Mouse (Mus musculus) CH12.LX (cell line): ENCODE data around the gene Git2. TPM values are rescaled to one million over a fixed set of nuclear protein-coding genes. Genes with fewer than 3 reads are reported as not detected.

Experiments
- DNase-seq: peaks from one replicate; pipeline ENCODE4 v3.0.0-alpha.2; 2013; ENCODE audit errors: extremely low read depth
- H3K27ac ChIP-seq: 2 replicates; pipeline ENCODE4 v1.5.1; 2012; ENCODE audit warnings: low read depth, mild to moderate bottlenecking, control low read depth, moderate library complexity; ENCODE audit not compliant: insufficient read depth
- H3K27me3 ChIP-seq: replicated peaks from 2 replicates; pipeline ENCODE3; 2012; ENCODE audit warnings: inconsistent platforms
- H3K36me3 ChIP-seq, 2 experiments: replicated peaks in 1 of 2; 2 replicates each; pipeline versions ENCODE3 to v1.6.1; 2012; ENCODE audit warnings: inconsistent platforms in 1 of 2, low read length in 1 of 2, mild to moderate bottlenecking in 1 of 2, mixed read lengths in 1 of 2, moderate library complexity in 1 of 2; ENCODE audit not compliant: control insufficient read depth in 1 of 2, insufficient read depth in 1 of 2
- H3K4me1 ChIP-seq, 2 experiments: 2 replicates each; pipeline ENCODE4 v1.6.1; 2012; ENCODE audit warnings: inconsistent platforms in 1 of 2, moderate library complexity in 1 of 2; ENCODE audit not compliant: insufficient read depth in 2 of 2, control insufficient read depth in 1 of 2
- H3K4me2 ChIP-seq: 2 replicates; pipeline ENCODE4 v1.6.1; 2012; ENCODE audit warnings: low read depth, mild to moderate bottlenecking, control low read depth; ENCODE audit not compliant: poor library complexity, insufficient read depth, severe bottlenecking
- H3K4me3 ChIP-seq, 3 experiments: fragments of 150-350 bp in 1 of 3; sonication (generic) in 1 of 3; replicated peaks in 1 of 3; 2 replicates each; pipeline versions ENCODE3 to v1.5.1; 2011 to 2012; ENCODE audit warnings: low read depth in 2 of 3, low read length in 2 of 3, mild to moderate bottlenecking in 2 of 3, moderate library complexity in 2 of 3, control low read depth in 1 of 3, improper control_type of control experiment in 1 of 3, inconsistent platforms in 1 of 3, mixed read lengths in 1 of 3; ENCODE audit not compliant: poor library complexity in 1 of 3
- H3K79me2 ChIP-seq: replicated peaks from 2 replicates; pipeline ENCODE4 v1.6.1; 2012; ENCODE audit warnings: mild to moderate bottlenecking, moderate library complexity; ENCODE audit not compliant: control insufficient read depth, poor library complexity, insufficient read depth, severe bottlenecking; ENCODE audit errors: extremely low read depth
- H3K9ac ChIP-seq: 2 replicates; pipeline ENCODE4 v1.6.1; 2012; ENCODE audit warnings: low read depth, mild to moderate bottlenecking, control low read depth, moderate library complexity; ENCODE audit not compliant: insufficient read depth
- H3K9me3 ChIP-seq: replicated peaks from 2 replicates; pipeline ENCODE3; 2012; ENCODE audit warnings: low read length, inconsistent platforms, mixed read lengths
- CHD1 ChIP-seq: IDR thresholded peaks from 2 replicates; pipeline ENCODE4 v1.6.1; 2012; ENCODE audit warnings: low read depth, low read length, improper control_type of control experiment, inconsistent platforms
- CTCF ChIP-seq, 2 experiments: IDR thresholded peaks in 1 of 2; conservative IDR thresholded peaks in 1 of 2; 2 replicates each; pipeline ENCODE4 v1.5.1; 2011 to 2012; ENCODE audit warnings: low read depth in 2 of 2, low read length in 2 of 2, improper control_type of control experiment in 1 of 2, inconsistent platforms in 1 of 2, mild to moderate bottlenecking in 1 of 2, moderate library complexity in 1 of 2
- EP300 ChIP-seq: IDR thresholded peaks from 2 replicates; pipeline ENCODE4 v1.6.1; 2011; ENCODE audit warnings: low read length, improper control_type of control experiment
- ETS1 ChIP-seq: conservative IDR thresholded peaks from 2 replicates; pipeline ENCODE4 v1.6.1; 2012; ENCODE audit warnings: low read depth, mild to moderate bottlenecking, inconsistent platforms, low read length, improper control_type of control experiment, moderate library complexity
- GABPA ChIP-seq: IDR thresholded peaks from 2 replicates; pipeline ENCODE4 v1.6.1; 2012; ENCODE audit warnings: low read depth, low read length, improper control_type of control experiment, inconsistent platforms; ENCODE audit not compliant: insufficient replicate concordance
- HCFC1 ChIP-seq: IDR thresholded peaks from 2 replicates; pipeline ENCODE4 v1.6.1; 2012; ENCODE audit warnings: low read depth, mild to moderate bottlenecking, inconsistent platforms, low read length, improper control_type of control experiment
- IRF4 ChIP-seq: IDR thresholded peaks from 2 replicates; pipeline ENCODE4 v1.6.1; 2014; ENCODE audit warnings: low read depth, mild to moderate bottlenecking, inconsistent platforms, low read length, improper control_type of control experiment
- MXI1 ChIP-seq: IDR thresholded peaks from 2 replicates; pipeline ENCODE4 v1.6.1; 2011; ENCODE audit warnings: mild to moderate bottlenecking, low read depth, low read length, improper control_type of control experiment
- MYC ChIP-seq: IDR thresholded peaks from 2 replicates; pipeline ENCODE4 v1.6.1; 2011; ENCODE audit warnings: low read depth, mild to moderate bottlenecking, improper control_type of control experiment, low read length
- RAD21 ChIP-seq: IDR thresholded peaks from 2 replicates; pipeline ENCODE4 v1.6.1; 2011; ENCODE audit warnings: low read depth, mild to moderate bottlenecking, low read length, improper control_type of control experiment, moderate library complexity
- SMC3 ChIP-seq: IDR thresholded peaks from 2 replicates; pipeline ENCODE4 v1.6.1; 2011; ENCODE audit warnings: low read depth, low read length, improper control_type of control experiment
- TBP ChIP-seq: conservative IDR thresholded peaks from 2 replicates; pipeline ENCODE4 v1.6.1; 2011; ENCODE audit warnings: low read depth, low read length, improper control_type of control experiment
- TCF12 ChIP-seq: IDR thresholded peaks from 2 replicates; pipeline ENCODE4 v1.6.1; 2014; ENCODE audit warnings: low read depth, mild to moderate bottlenecking, inconsistent platforms, low read length, improper control_type of control experiment
- UBTF ChIP-seq: IDR thresholded peaks from 2 replicates; pipeline ENCODE4 v1.6.1; 2012; ENCODE audit warnings: low read depth, mild to moderate bottlenecking, inconsistent platforms, low read length, improper control_type of control experiment, moderate library complexity
- USF1 ChIP-seq: IDR thresholded peaks from 2 replicates; pipeline ENCODE4 v1.6.1; 2014; ENCODE audit warnings: low read depth, mild to moderate bottlenecking, inconsistent platforms, low read length, improper control_type of control experiment
- ZC3H11A ChIP-seq: IDR thresholded peaks from 2 replicates; pipeline ENCODE4 v1.6.1; 2012; ENCODE audit warnings: low read depth, mild to moderate bottlenecking, inconsistent platforms, low read length, improper control_type of control experiment
- ZKSCAN1 ChIP-seq: IDR thresholded peaks from 2 replicates; pipeline ENCODE4 v1.6.1; 2012; ENCODE audit warnings: low read depth, inconsistent platforms, low read length, improper control_type of control experiment, borderline replicate concordance
- dilution Hi-C: fragments of 300-500 bp; cut with MboI; formaldehyde crosslinking; loops from 2 replicates; pipeline ENCODE4 v1.14.3; 2020; ENCODE audit warnings: low sequenced_read_pairs; ENCODE audit not compliant: extremely low pct_unique_long_range_greater_than_20kb, extremely low pct_ligation_motif_present
- in situ Hi-C: fragments of 300-500 bp; cut with MboI; formaldehyde crosslinking; loops from 3 replicates; pipeline ENCODE4 v1.14.3; 2019; ENCODE audit warnings: low sequenced_read_pairs, low pct_ligation_motif_present, low pct_unique_long_range_greater_than_20kb, mixed read lengths
- polyA plus RNA-seq: library from polyadenylated mRNA; unstranded; fragments of >175 nt; gene quantifications from 2 replicates; pipeline ENCODE4 v1.2.1, GENCODE M21; 2012; ENCODE audit warnings: low read depth; ENCODE audit not compliant: insufficient read length
- total RNA-seq, 2 experiments: library from RNA; depleted of rRNA; stranded (reverse); fragments of 300-350 nt in 1 of 2; fragments of >200 nt in 1 of 2; gene quantifications; 2 replicates each; pipeline ENCODE4 v1.2.3; 2012 to 2014

Gene Git2
- total and polyA plus RNA-seq, 3 experiments, result 12.3 to 29.4 (median 22.1) TPM

- no peaks in the 10 kb centered on the region for H3K9me3 ChIP-seq
- peaks cover 67 to 86% of the 10 kb centered on the region in 2 experiments for H3K36me3 ChIP-seq
- H3K27me3 ChIP-seq, result no peaks in the 10 kb centered on the region
- DNase-seq, result no peak
- H3K79me2 ChIP-seq, result no peaks in the 10 kb centered on the region
- in situ Hi-C loops (no loop called here), dilution Hi-C loops (no loop called here)
- H3K9ac ChIP-seq, result no peak overlapping the region
- TF ChIP-seq GABPA, result no peak
- TF ChIP-seq ETS1, result no peak
- no peak for TF ChIP-seq TCF12
- no peak for TF ChIP-seq RAD21
- H3K27ac ChIP-seq, result no peak overlapping the region
- H3K4me3 ChIP-seq, result no peak overlapping the region
- H3K4me2 ChIP-seq, result no peak overlapping the region
- H3K4me1 ChIP-seq, result peaks cover 5 to 68% of the 10 kb centered on the region in 2 experiments
Observed at GRCm38 (mm10) chr5:114750325-114750724, 25.0 kb downstream of the Git2 start.

GRCm38 (mm10) chr5:114747521-114747920, 27.8 kb downstream of the Git2 start:
- dilution Hi-C loops, result no loop called here
- H3K36me3 ChIP-seq, result peaks cover 74 to 88% of the 10 kb centered on the region in 2 experiments
- no peak overlapping the region for H3K4me2 ChIP-seq
- no peak overlapping the region for H3K4me3 ChIP-seq
- no peaks in the 10 kb centered on the region for H3K79me2 ChIP-seq
- TF ChIP-seq MXI1 (no peak), ZC3H11A (no peak), ZKSCAN1 (no peak), HCFC1 (no peak), TBP (no peak), UBTF (no peak), MYC (no peak)
- no peak overlapping the region for H3K9ac ChIP-seq
- no peak overlapping the region for H3K27ac ChIP-seq
- H3K27me3 ChIP-seq, result no peaks in the 10 kb centered on the region
- in situ Hi-C loops, result no loop called here
- H3K9me3 ChIP-seq, result no peaks in the 10 kb centered on the region
- DNase-seq, result no peak
- H3K4me1 ChIP-seq, result peaks cover 5 to 48% of the 10 kb centered on the region in 2 experiments

GRCm38 (mm10) chr5:114746886-114747285, 28.4 kb downstream of the Git2 start:
- peak; percentile 72 for DNase-seq
- Histone ChIP-seq H3K9me3 (no peaks in the 10 kb centered on the region), H3K4me3 (no peak overlapping the region), H3K27ac (peak overlapping the region; percentile 31; the same call in 1 of the 2 replicates), H3K4me2 (no peak overlapping the region; the same call in 1 of the 2 replicates)
- dilution Hi-C loops, result no loop called here
- no peak for TF ChIP-seq CHD1
- no peak for TF ChIP-seq ZC3H11A
- TF ChIP-seq SMC3, result no peak
- TF ChIP-seq GABPA, result no peak
- no peak for TF ChIP-seq CTCF (conservative IDR thresholded peaks at IDR 0.05 in 1 of 2, IDR thresholded peaks at IDR 0.05 in 1 of 2; ENCODE audit: low read depth in 2 of 2, low read length in 2 of 2)
- 0 out of 2 replicates have a peak, but pooled peaks have one; percentile 12 for TF ChIP-seq EP300
- TF ChIP-seq TCF12, result peak; percentile 22; the same call in 1 of the 2 replicates
- TF ChIP-seq IRF4, result peak; percentile 83
- 0 out of 2 replicates have a peak, but pooled peaks have one; percentile 18 for TF ChIP-seq MYC
- no peak for TF ChIP-seq USF1
- TF ChIP-seq, all 38 proteins: peak for 4
- in situ Hi-C loops, result no loop called here
- Histone ChIP-seq H3K27me3 (no peaks in the 10 kb centered on the region), H3K9ac (no peak overlapping the region), H3K36me3 (peaks cover 73 to 89% of the 10 kb centered on the region in 2 experiments), H3K79me2 (no peaks in the 10 kb centered on the region), H3K4me1 (peaks cover 5 to 42% of the 10 kb centered on the region in 2 experiments)
